Mouse (Mus musculus) layer of hippocampus, adult 8-10 months (tissue): ENCODE data around the gene Crebrf. TPM values are rescaled to one million over a fixed set of nuclear protein-coding genes. Genes with fewer than 3 reads are reported as not detected.

Experiments used
- DNase-seq, 2 experiments: peaks; one replicate each; pipeline ENCODE4 v3.0.0; 2022; ENCODE audit warnings: low spot score in 2 of 2
- total RNA-seq, 4 experiments: library from RNA; stranded (reverse); gene quantifications; 2 replicates each; pipeline ENCODE4 v1.2.4; 2022

The Crebrf gene
- total RNA-seq, result 100 to 1,000 TPM; 123 to 175 (median 152) TPM

- DNase-seq, result peak; percentile 98 to 99
Observed at GRCm38 (mm10) chr17:26715271-26715758, at the start of gene Crebrf. Gene Crebrf (plus strand): TSS chr17:26715650.

DNA sequence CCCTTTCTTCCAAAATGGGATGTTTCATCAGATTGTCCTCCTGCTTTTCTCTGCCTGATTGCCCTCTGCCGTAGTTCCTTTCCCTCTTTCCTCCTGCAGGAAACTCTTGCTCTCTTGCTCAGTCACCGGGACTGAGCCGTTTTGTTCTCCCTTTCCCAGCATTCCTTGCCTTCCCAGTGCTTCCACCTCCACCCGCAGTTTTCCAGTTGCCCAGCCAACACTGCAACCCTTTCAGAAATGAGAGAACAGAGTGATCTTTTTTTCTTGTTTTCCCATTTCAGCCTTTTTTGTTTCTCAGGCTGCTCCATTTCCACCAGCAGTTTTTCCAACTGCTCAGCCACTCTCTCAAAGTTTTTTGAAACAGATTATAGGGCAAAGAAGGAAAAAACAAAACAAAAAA, 44.2 kb upstream of the Crebrf start:
- no peak for DNase-seq

DNA sequence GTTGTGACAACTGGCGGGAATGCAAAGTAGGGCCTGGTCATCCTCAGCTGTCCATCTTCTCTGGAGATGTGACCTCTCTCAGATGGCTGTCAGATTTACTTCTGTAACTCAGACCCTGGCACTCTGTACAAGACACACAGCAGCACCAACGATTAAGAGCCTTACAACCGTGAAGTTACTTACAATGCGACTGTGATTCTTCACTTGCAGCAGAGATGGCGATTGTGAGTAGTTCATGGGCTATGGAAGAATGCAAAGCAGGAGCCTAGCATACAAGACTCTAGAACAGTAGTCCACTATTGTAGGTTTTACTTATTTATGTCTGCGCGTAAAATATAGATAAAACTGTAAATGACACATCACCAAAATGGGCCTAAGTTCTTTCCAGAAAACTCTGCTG, 39.6 kb upstream of the Crebrf start:
- DNase-seq, result no peak

GRCm38 (mm10) chr17:26676252-26676615, 39.2 kb upstream of the Crebrf start:
- DNase-seq, result peak; percentile 88

DNA sequence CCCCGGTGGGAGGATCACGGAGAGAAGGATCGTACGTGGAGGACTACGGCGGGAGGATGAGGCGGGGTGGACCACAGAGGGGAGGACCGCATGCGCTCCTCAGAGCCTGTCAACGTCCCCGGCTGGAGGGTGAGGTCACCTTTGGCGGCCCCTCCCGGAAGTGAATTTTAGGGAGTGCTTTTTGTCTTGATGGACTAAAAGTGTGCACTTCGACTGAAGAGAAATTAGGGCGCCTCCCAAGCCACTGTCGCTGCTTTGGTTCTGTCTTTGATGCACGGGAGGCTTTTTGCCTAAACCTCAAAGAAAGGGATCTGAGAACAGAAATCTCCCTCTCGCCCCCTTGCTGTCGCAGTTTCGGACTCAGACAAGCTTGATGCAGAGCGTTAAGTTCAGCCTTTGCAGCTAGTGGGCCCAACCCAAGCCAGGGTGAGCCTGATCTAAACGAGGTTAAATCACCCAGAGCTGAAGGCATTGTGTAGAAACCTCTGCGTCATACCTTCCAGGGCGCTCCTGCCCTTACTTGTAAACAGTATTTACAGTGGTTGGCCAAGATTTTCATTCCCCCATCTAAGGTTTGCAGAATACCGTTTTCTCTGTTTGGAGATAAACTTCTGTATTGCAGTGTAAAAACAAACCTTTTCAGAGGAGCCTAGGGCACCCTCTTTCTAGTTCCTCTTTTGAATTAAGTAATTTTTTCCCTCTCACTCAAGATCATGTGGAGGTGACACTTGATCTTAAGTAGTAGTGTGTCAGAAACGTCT, 38.7 kb upstream of the Crebrf start:
- peak in 1 of 2 experiments; percentile 71 for DNase-seq

DNA sequence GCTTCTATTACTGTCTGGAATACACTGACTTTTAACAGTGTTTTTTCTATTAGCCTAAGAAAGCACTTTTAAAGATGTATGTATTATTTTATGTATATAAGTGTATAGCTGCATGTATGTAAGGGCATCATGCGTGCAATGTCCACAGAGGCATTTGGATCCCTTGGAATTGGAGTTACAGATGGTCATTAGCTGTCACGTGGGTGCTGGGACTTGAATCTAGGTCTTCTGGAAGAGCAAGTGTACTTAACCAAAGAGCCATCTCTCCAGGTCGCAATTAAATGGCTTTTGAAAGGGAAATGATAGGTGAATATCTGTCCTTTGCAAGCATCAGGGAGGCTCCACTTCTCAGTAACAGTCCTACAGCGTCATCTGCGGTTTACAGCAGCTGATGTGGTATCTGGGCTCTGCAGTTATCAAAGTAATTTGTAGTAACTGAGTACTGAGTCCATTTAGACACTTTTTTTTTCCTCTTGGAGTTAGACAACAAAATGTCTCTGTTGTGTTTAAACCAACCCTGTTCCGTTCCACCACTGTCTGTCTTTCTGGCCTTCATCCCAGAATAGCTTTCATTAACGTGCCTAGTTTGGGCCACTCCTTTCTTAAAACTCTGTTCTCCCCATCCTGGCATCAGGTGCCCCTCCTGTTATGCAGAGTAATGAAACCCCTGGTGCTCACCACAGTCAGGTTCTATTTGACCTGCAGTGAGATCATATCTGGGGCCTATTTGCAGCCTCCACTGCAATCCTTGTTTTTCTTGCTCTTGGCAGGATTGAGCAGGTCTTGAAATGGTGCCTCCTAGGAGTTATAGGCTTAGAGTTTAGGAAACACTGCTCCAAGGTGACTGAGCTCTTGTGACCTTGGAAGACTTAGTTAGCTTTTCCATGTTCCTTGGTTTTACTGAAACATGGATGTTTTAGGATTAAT, 37.5 kb upstream of the Crebrf start:
- no peak for DNase-seq

GRCm38 (mm10) chr17:26681276-26681675, 34.2 kb upstream of the Crebrf start:
- no peak for DNase-seq

GRCm38 (mm10) chr17:26686334-26687000, 29.0 kb upstream of the Crebrf start:
- DNase-seq, result no peak

GRCm38 (mm10) chr17:26688795-26689735, 26.4 kb upstream of the Crebrf start:
- DNase-seq, result peak in 1 of 2 experiments; percentile 60

GRCm38 (mm10) chr17:26689810-26690209, 25.6 kb upstream of the Crebrf start:
- DNase-seq, result no peak

DNA sequence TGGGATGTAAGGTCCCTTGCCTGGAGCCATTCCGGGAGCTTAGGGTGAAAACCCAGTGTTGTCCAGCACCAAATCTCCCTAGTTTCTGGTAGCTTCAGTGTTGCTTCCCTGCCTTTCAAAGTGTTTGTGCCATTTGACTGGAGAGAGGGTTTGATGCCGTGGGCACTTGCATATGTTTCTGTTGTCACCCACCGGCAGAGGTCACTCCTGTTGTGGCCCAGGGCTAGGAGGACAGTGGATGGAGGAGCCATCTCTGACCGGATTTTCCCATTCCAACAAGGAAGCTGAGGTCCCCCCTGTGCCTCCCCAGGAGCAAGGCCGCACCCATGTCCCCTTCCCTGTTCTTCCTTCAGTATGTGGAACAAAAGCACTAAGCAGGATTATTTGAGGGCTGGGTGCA, 25.2 kb upstream of the Crebrf start:
- no peak for DNase-seq

GRCm38 (mm10) chr17:26691110-26691509, 24.3 kb upstream of the Crebrf start:
- no peak for DNase-seq

GRCm38 (mm10) chr17:26693424-26693823, 22.0 kb upstream of the Crebrf start:
- DNase-seq, result peak in 1 of 2 experiments; percentile 61

GRCm38 (mm10) chr17:26694171-26694570, 21.3 kb upstream of the Crebrf start:
- peak in 1 of 2 experiments; percentile 57 for DNase-seq

DNA sequence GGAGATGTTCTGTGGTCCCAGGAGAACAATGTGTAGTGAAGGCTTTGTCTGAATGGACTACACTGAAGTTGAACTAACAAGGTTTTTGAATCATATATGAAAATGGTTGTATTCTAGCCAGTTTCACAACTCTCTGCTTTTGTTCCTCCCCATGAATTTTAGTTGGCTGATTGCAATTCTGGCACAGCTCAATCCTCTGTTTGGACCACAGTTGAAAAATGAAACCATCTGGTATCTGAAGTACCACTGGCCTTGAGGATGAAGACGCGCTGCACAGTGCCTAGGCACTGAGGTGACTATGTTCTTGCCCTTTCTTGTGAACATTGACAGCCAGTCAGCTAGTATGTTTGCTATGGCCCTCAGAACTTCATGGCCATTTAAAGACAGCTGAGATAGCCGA, 20.3 kb upstream of the Crebrf start:
- DNase-seq, result no peak

DNA sequence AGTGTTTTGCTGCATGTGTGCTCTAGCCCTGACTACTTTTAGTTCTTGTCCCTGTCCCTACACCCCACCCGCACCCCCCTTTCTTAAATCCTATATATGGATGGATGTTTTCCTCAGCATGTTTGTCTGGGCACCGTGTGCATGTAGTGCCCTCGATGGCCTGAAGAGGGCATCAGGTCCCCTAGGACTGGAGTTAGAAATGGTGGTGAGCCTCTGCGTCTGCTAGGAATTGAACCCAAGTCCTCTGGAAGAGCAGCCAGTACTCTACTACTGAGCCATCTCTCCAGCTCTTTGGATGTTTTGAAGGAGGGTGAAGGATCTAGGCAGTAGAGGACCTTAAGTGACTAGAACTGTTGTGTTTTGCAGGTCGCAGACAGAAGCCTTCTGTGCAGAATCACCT, 16.6 kb upstream of the Crebrf start:
- no peak for DNase-seq

- DNase-seq, result no peak
Observed at GRCm38 (mm10) chr17:26699819-26700616, 15.4 kb upstream of the Crebrf start.

GRCm38 (mm10) chr17:26701565-26701964, 13.9 kb upstream of the Crebrf start:
- no peak for DNase-seq

- DNase-seq, result no peak
Observed at GRCm38 (mm10) chr17:26702621-26703020, 12.8 kb upstream of the Crebrf start.

DNA sequence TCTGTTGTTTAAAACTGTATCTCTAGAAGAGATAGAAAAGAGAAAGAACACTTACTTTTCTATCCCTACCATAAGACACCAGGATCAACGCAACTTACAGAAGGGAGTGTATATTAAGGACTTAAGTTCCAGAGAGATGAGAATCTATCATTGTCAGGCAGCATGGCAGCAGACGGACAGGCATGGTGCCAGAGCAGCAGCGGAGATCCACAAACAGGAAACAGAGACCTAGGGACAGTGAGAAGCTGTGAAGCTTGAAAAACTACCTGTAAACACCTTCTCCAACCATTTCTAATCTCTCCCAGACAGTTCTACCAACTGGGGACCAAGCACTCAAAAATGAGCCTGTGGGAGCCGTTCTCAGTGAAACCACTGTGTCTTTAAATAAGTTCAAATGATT, 11.8 kb upstream of the Crebrf start:
- no peak for DNase-seq
